Mouse (Mus musculus): ENCODE data around the gene Prkar1b. TPM values are rescaled to one million over a fixed set of nuclear protein-coding genes. Genes with fewer than 3 reads are reported as not detected.

The Prkar1b gene
- polyA plus RNA-seq, 1 experiment from 2014 or later = 193 TPM

- WGBS = 58% methylated on average over 5 of the region's 5 CpGs
- ATAC-seq (replicated peaks) = no peak
- peaks cover 40% of the 10 kb centered on the region for H3K4me1 ChIP-seq
- no peak overlapping the region for H3K4me3 ChIP-seq
- no peaks in the 10 kb centered on the region for H3K36me3 ChIP-seq
- no peaks in the 10 kb centered on the region for H3K9me3 ChIP-seq
- no peak overlapping the region for H3K4me2 ChIP-seq (replicated peaks)
- H3K9ac ChIP-seq (replicated peaks) = no peak overlapping the region
- H3K27me3 ChIP-seq = no peaks in the 10 kb centered on the region
- H3K27ac ChIP-seq (replicated peaks) = peak overlapping the region; percentile 31; the same call in 1 of the 2 replicates
Observed at GRCm38 (mm10) chr5:139141326-139141725, 8.5 kb downstream of the Prkar1b start.

- Histone ChIP-seq H3K9ac (replicated peaks) (no peak overlapping the region), H3K36me3 (no peaks in the 10 kb centered on the region), H3K4me2 (replicated peaks) (no peak overlapping the region), H3K27me3 (no peaks in the 10 kb centered on the region), H3K4me3 (no peak overlapping the region), H3K27ac (replicated peaks) (no peak overlapping the region), H3K4me1 (peaks cover 33% of the 10 kb centered on the region), H3K9me3 (no peaks in the 10 kb centered on the region)
- ATAC-seq (replicated peaks) = no peak
- WGBS = 84% methylated on average over 9 of the region's 9 CpGs
Observed at GRCm38 (mm10) chr5:139140589-139140988, 9.2 kb downstream of the Prkar1b start.

GRCm38 (mm10) chr5:139138926-139139472 lies 10.8 kb downstream of the Prkar1b start:
- Histone ChIP-seq H3K9me3 (no peaks in the 10 kb centered on the region), H3K9ac (replicated peaks) (no peak overlapping the region), H3K4me2 (replicated peaks) (no peak overlapping the region), H3K36me3 (no peaks in the 10 kb centered on the region), H3K4me3 (no peak overlapping the region), H3K27me3 (no peaks in the 10 kb centered on the region), H3K27ac (replicated peaks) (peak overlapping the region; percentile 75), H3K4me1 (peaks cover 33% of the 10 kb centered on the region)
- 80% methylated on average over 8 of the region's 8 CpGs for WGBS
- no peak for ATAC-seq (replicated peaks)

- H3K9ac ChIP-seq (replicated peaks) = no peak overlapping the region
- no peaks in the 10 kb centered on the region for H3K36me3 ChIP-seq
- no peak overlapping the region for H3K4me2 ChIP-seq (replicated peaks)
- peak overlapping the region; percentile 75 for H3K27ac ChIP-seq (replicated peaks)
- no peak overlapping the region for H3K4me3 ChIP-seq
- H3K27me3 ChIP-seq = no peaks in the 10 kb centered on the region
- ATAC-seq (replicated peaks) = peak; percentile 85
- 51% methylated on average over 12 of the region's 12 CpGs for WGBS
- H3K9me3 ChIP-seq = no peaks in the 10 kb centered on the region
- peaks cover 33% of the 10 kb centered on the region for H3K4me1 ChIP-seq
Observed at GRCm38 (mm10) chr5:139138261-139138925, 11.4 kb downstream of the Prkar1b start.

GRCm38 (mm10) chr5:139137176-139137575 lies 12.6 kb downstream of the Prkar1b start:
- no peaks in the 10 kb centered on the region for H3K27me3 ChIP-seq
- WGBS = 85% methylated on average over 6 of the region's 6 CpGs
- no peak for ATAC-seq (replicated peaks)

GRCm38 (mm10) chr5:139136341-139136740 lies 13.5 kb downstream of the Prkar1b start:
- peaks cover 27% of the 10 kb centered on the region for H3K4me1 ChIP-seq
- no peak overlapping the region for H3K4me2 ChIP-seq (replicated peaks)
- H3K9ac ChIP-seq (replicated peaks) = no peak overlapping the region
- no peak for ATAC-seq (replicated peaks)
- H3K27ac ChIP-seq (replicated peaks) = no peak overlapping the region
- no peaks in the 10 kb centered on the region for H3K36me3 ChIP-seq
- no peak overlapping the region for H3K4me3 ChIP-seq
- H3K9me3 ChIP-seq = no peaks in the 10 kb centered on the region
- WGBS = 56% methylated on average over 1 of the region's 1 CpGs
- H3K27me3 ChIP-seq = 0 out of 2 replicates have a peak, but pooled peaks cover 4% of the 10 kb centered on the region

More at GRCm38 (mm10) chr5:139137176-139137575, 12.6 kb downstream of the Prkar1b start:
- no peak overlapping the region for H3K9ac ChIP-seq (replicated peaks)
- no peaks in the 10 kb centered on the region for H3K9me3 ChIP-seq
- H3K4me3 ChIP-seq = no peak overlapping the region
- H3K4me1 ChIP-seq = peaks cover 33% of the 10 kb centered on the region
- no peak overlapping the region for H3K4me2 ChIP-seq (replicated peaks)
- no peaks in the 10 kb centered on the region for H3K36me3 ChIP-seq
- H3K27ac ChIP-seq (replicated peaks) = no peak overlapping the region

- no peak overlapping the region for H3K4me3 ChIP-seq
- H3K27me3 ChIP-seq = 0 out of 2 replicates have a peak, but pooled peaks cover 4% of the 10 kb centered on the region
- no peak overlapping the region for H3K9ac ChIP-seq (replicated peaks)
- peaks cover 26% of the 10 kb centered on the region for H3K4me1 ChIP-seq
- WGBS = 80% methylated on average over 8 of the region's 8 CpGs
- H3K27ac ChIP-seq (replicated peaks) = no peak overlapping the region
- ATAC-seq (replicated peaks) = no peak
- H3K36me3 ChIP-seq = no peaks in the 10 kb centered on the region
- no peaks in the 10 kb centered on the region for H3K9me3 ChIP-seq
- no peak overlapping the region for H3K4me2 ChIP-seq (replicated peaks)
Observed at GRCm38 (mm10) chr5:139134501-139134900, 15.3 kb downstream of the Prkar1b start.

GRCm38 (mm10) chr5:139130351-139130750 lies 19.4 kb downstream of the Prkar1b start:
- H3K4me2 ChIP-seq (replicated peaks) = peak overlapping the region; percentile 82; the same call in 1 of the 2 replicates
- peak overlapping the region; percentile 75; the same call in 1 of the 2 replicates for H3K27ac ChIP-seq (replicated peaks)
- H3K9ac ChIP-seq (replicated peaks) = no peak overlapping the region; the same call in 1 of the 2 replicates
- H3K4me3 ChIP-seq = peak overlapping the region; percentile 64
- H3K9me3 ChIP-seq = no peaks in the 10 kb centered on the region
- H3K4me1 ChIP-seq = peaks cover 21% of the 10 kb centered on the region
- 0 out of 2 replicates have a peak, but pooled peaks cover 4% of the 10 kb centered on the region for H3K27me3 ChIP-seq
- no peak for ATAC-seq (replicated peaks)
- 77% methylated on average over 5 of the region's 5 CpGs for WGBS
- peaks cover under 1% of the 10 kb centered on the region; the same call in 1 of the 2 replicates for H3K36me3 ChIP-seq

GRCm38 (mm10) chr5:139129572-139130151 lies 20.1 kb downstream of the Prkar1b start:
- Histone ChIP-seq H3K4me2 (replicated peaks) (peak overlapping the region; percentile 82), H3K9me3 (no peaks in the 10 kb centered on the region), H3K9ac (replicated peaks) (peak overlapping the region; percentile 66), H3K36me3 (peaks cover 5% of the 10 kb centered on the region; the same call in 1 of the 2 replicates), H3K4me1 (peaks cover 21% of the 10 kb centered on the region), H3K27ac (replicated peaks) (peak overlapping the region; percentile 75), H3K27me3 (0 out of 2 replicates have a peak, but pooled peaks cover 4% of the 10 kb centered on the region), H3K4me3 (peak overlapping the region; percentile 64)
- peak; percentile 86 for ATAC-seq (replicated peaks)
- WGBS = 2% methylated on average over 55 of the region's 55 CpGs

GRCm38 (mm10) chr5:139129078-139129477 lies 20.7 kb downstream of the Prkar1b start:
- peaks cover 5% of the 10 kb centered on the region; the same call in 1 of the 2 replicates for H3K36me3 ChIP-seq
- H3K9ac ChIP-seq (replicated peaks) = peak overlapping the region; percentile 66
- peak; percentile 82 for ATAC-seq (replicated peaks)

GRCm38 (mm10) chr5:139128476-139129065 lies 21.2 kb downstream of the Prkar1b start:
- Histone ChIP-seq H3K4me3 (peak overlapping the region; percentile 64), H3K27me3 (0 out of 2 replicates have a peak, but pooled peaks cover 4% of the 10 kb centered on the region), H3K4me2 (replicated peaks) (peak overlapping the region; percentile 82), H3K4me1 (peaks cover 21% of the 10 kb centered on the region), H3K9me3 (no peaks in the 10 kb centered on the region), H3K36me3 (peaks cover 5% of the 10 kb centered on the region; the same call in 1 of the 2 replicates), H3K9ac (replicated peaks) (peak overlapping the region; percentile 66), H3K27ac (replicated peaks) (peak overlapping the region; percentile 75)
- no peak for ATAC-seq (replicated peaks)
- 31% methylated on average over 12 of the region's 12 CpGs for WGBS

More at GRCm38 (mm10) chr5:139129078-139129477, 20.7 kb downstream of the Prkar1b start:
- Histone ChIP-seq H3K27me3 (0 out of 2 replicates have a peak, but pooled peaks cover 4% of the 10 kb centered on the region), H3K4me3 (peak overlapping the region; percentile 64), H3K4me1 (peaks cover 21% of the 10 kb centered on the region), H3K9me3 (no peaks in the 10 kb centered on the region), H3K4me2 (replicated peaks) (peak overlapping the region; percentile 82), H3K27ac (replicated peaks) (peak overlapping the region; percentile 75)
- 6% methylated on average over 12 of the region's 12 CpGs for WGBS
